Mouse (Mus musculus) heart, embryonic 15.5 days (tissue): ENCODE data around the gene Lilrb4a. TPM values are rescaled to one million over a fixed set of nuclear protein-coding genes. Genes with fewer than 3 reads are reported as not detected.

ENCODE experiments used
- ATAC-seq: fragments of 200-750 bp; cut with Nextera tagmentation; replicated peaks from 2 replicates; pipeline ENCODE4 v1.8.0; 2017; ENCODE audit warnings: low read depth, moderate TSS enrichment; ENCODE audit not compliant: insufficient number of reproducible peaks, insufficient read depth, low FRiP score
- H3K27ac ChIP-seq: fragments of 300-500 bp; sonication (generic); 2 replicates; pipeline ENCODE4 v1.5.1; 2015; ENCODE audit warnings: mild to moderate bottlenecking, inconsistent platforms
- H3K27me3 ChIP-seq: fragments of 300-500 bp; sonication (generic); 2 replicates; pipeline ENCODE4 v1.6.1; 2015; ENCODE audit warnings: inconsistent platforms
- H3K36me3 ChIP-seq: fragments of 300-500 bp; sonication (generic); 2 replicates; pipeline ENCODE4 v1.6.1; 2015; ENCODE audit warnings: mild to moderate bottlenecking, inconsistent platforms
- H3K4me1 ChIP-seq: fragments of 300-500 bp; sonication (generic); replicated peaks from 2 replicates; pipeline ENCODE4 v1.6.1; 2015; ENCODE audit warnings: inconsistent platforms
- H3K4me2 ChIP-seq: fragments of 300-500 bp; sonication (generic); 2 replicates; pipeline ENCODE4 v1.6.1; 2015; ENCODE audit warnings: inconsistent platforms, mild to moderate bottlenecking, moderate library complexity
- H3K4me3 ChIP-seq: fragments of 300-500 bp; sonication (generic); 2 replicates; pipeline ENCODE4 v1.5.1; 2015; ENCODE audit warnings: mild to moderate bottlenecking, inconsistent platforms
- H3K9ac ChIP-seq: fragments of 300-500 bp; sonication (generic); 2 replicates; pipeline ENCODE4 v1.6.1; 2015; ENCODE audit warnings: mild to moderate bottlenecking, inconsistent platforms
- H3K9me3 ChIP-seq: fragments of 300-500 bp; sonication (generic); replicated peaks from 2 replicates; pipeline ENCODE4 v1.6.1; 2016; ENCODE audit warnings: inconsistent platforms
- WGBS: fragments of 180-500 bp; shearing (Covaris S2); methylation state at CpG from one replicate; pipeline ENCODE4 v1.1.7; 2015; ENCODE audit warnings: mixed read lengths; 5-methylcytosine and 5-hydroxymethylcytosine counted together
- polyA plus RNA-seq: library from polyadenylated mRNA; unstranded; fragments of >200 nt; fragmentation: Nextera tagmentation; extraction: Ambion mirVana; gene quantifications from 2 replicates; pipeline ENCODE4 v1.2.1, GENCODE M21; 2015

Gene Lilrb4a
- polyA plus RNA-seq, 1 experiment from 2014 or later = 3.8 TPM

DNA sequence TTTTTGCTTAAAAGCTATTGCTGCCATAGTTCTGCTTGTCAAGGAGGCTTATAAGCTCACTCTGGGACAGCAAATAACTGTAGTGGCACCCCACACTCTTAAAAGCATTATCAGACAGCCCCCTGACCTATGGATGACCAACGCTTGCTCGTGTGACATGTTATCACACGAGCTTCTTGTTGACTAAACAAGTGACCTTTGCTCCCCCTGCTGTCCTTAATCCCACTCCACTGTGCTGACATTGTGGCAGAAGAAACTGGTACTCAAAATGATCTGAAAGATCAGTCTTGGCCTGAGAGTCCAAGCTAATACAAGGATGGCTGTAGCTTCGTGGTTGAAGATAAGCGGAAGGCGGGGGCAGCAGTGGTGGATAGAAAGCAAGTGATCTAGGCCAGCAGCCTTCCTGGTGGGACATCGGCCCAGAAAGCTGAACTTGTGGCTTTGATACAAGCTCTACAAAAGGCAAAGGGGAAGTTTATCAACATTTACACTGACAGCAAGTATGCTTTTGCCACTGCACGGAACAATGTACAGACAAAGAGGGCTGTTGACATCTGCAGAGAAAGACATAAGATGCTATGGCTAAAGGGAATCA is 38.2 kb downstream of the Lilrb4a start:
- Histone ChIP-seq H3K9ac (no peak overlapping the region), H3K4me2 (no peak overlapping the region), H3K27ac (no peak overlapping the region), H3K4me1 (0 out of 2 replicates have a peak, but pooled peaks cover 3% of the 10 kb centered on the region), H3K27me3 (no peaks in the 10 kb centered on the region), H3K9me3 (no peaks in the 10 kb centered on the region), H3K36me3 (no peaks in the 10 kb centered on the region), H3K4me3 (no peak overlapping the region)
- WGBS = 35% methylated on average over 8 of the region's 8 CpGs
- ATAC-seq = no peak

DNA sequence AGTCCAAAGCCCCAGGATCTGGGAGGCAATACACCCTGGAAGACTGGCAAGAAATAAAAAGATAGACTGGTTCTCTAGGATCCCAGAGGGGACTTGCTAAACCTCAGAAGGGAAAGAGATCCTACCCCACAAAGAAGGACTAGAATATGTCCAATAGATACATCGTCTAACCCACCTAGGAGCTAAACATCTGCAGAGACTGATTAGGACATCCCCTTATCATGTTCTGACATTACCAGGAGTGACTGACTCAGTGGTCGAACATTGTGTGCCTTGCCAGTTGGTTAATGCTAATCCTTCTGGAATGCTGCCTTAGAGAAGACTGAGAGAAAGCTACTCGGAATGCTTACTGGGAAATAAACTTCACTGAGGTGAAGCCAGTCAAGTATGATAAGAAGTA is 38.7 kb downstream of the Lilrb4a start:
- H3K27ac ChIP-seq = no peak overlapping the region
- no peak overlapping the region for H3K4me2 ChIP-seq
- H3K36me3 ChIP-seq = no peaks in the 10 kb centered on the region
- no peak for ATAC-seq
- 0 out of 2 replicates have a peak, but pooled peaks cover 3% of the 10 kb centered on the region for H3K4me1 ChIP-seq
- no peaks in the 10 kb centered on the region for H3K27me3 ChIP-seq
- no peak overlapping the region for H3K4me3 ChIP-seq
- WGBS = 36% methylated on average over 3 of the region's 3 CpGs
- no peaks in the 10 kb centered on the region for H3K9me3 ChIP-seq
- no peak overlapping the region for H3K9ac ChIP-seq

DNA sequence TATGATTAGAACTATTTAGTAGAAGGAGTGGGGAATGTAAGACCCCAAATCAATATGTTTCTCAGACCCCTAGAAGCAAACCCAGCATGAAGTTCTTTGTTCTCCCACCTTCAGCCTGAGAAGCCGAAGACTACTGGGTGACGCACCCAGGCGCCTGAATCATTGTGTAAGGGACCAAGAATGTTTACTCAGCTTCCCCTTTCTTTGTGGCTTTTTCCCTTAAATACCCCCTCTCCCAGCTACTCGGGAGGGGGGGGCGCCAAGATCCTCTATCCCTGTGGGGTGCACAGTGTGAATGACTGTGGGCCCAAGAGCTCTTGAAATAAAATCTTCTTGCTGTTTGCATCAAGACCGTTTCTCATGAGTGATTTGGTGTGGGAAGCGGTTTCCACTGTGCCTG is 40.1 kb downstream of the Lilrb4a start:
- Histone ChIP-seq H3K4me1 (0 out of 2 replicates have a peak, but pooled peaks cover 3% of the 10 kb centered on the region), H3K27ac (no peak overlapping the region), H3K4me3 (no peak overlapping the region), H3K9me3 (no peaks in the 10 kb centered on the region), H3K9ac (no peak overlapping the region), H3K36me3 (no peaks in the 10 kb centered on the region), H3K4me2 (no peak overlapping the region), H3K27me3 (no peaks in the 10 kb centered on the region)
- WGBS = 79% methylated on average over 7 of the region's 7 CpGs
- ATAC-seq = no peak

Other genes starting within 250 kb of the Lilrb4a start
- 0.13 and 3.0 TPM in 2 replicates for gene Gm49339, start 10.3 kb upstream of the Lilrb4a start, polyA plus RNA-seq
- 0.78 and 2.7 TPM in 2 replicates for gene Lilr4b, start 10.3 kb upstream of the Lilrb4a start, polyA plus RNA-seq
- 0.96 and 1.8 TPM in 2 replicates for gene Fam162b, start 99.6 kb downstream of the Lilrb4a start, polyA plus RNA-seq
- not detected in 2 replicates for gene Gprc6a, start 140.5 kb downstream of the Lilrb4a start, polyA plus RNA-seq
- gene Rfx6, start 186.8 kb downstream of the Lilrb4a start, polyA plus RNA-seq = not detected in 2 replicates